Mouse (Mus musculus) gastrocnemius, postnatal 25 days (tissue): ENCODE measurements around the gene Kctd12. TPM values are rescaled to one million over a fixed set of nuclear protein-coding genes. Genes with fewer than 3 reads are reported as not detected.

ENCODE experiments used
- DNase-seq: peaks from one replicate; pipeline ENCODE4 v3.0.0; 2022
- microRNA-seq, 2 experiments: library from miRNA; unstranded; fragments of <30 nt; microRNA quantifications; one replicate each; pipeline ENCODE4 v1.2.0; 2021; ENCODE audit warnings: borderline replicate concordance in 2 of 2
- total RNA-seq, 2 experiments: library from RNA; stranded (reverse); gene quantifications; 1 replicate in 1 of 2; 2 replicates in 1 of 2; pipeline ENCODE4 v1.2.3; 2021

Gene Kctd12
- total RNA-seq, 2 experiments from 2014 or later = 7.6 to 11.4 TPM

- DNase-seq = no peak
Observed at GRCm38 (mm10) chr14:102965841-102966240, 16.6 kb downstream of the Kctd12 start.

GRCm38 (mm10) chr14:102962019-102962418 lies 20.4 kb downstream of the Kctd12 start:
- no peak for DNase-seq

GRCm38 (mm10) chr14:102953511-102953910 lies 28.9 kb downstream of the Kctd12 start:
- DNase-seq = no peak

- DNase-seq = no peak
Observed at GRCm38 (mm10) chr14:102951974-102952373, 30.5 kb downstream of the Kctd12 start.

GRCm38 (mm10) chr14:102947796-102948195 lies 34.6 kb downstream of the Kctd12 start:
- DNase-seq = no peak

GRCm38 (mm10) chr14:102942222-102942843 lies 40.1 kb downstream of the Kctd12 start:
- DNase-seq = no peak

GRCm38 (mm10) chr14:102934878-102935277 lies 47.6 kb downstream of the Kctd12 start:
- DNase-seq = no peak

- DNase-seq = no peak
Observed at GRCm38 (mm10) chr14:102930933-102931332, 51.5 kb downstream of the Kctd12 start.

GRCm38 (mm10) chr14:102929545-102929944 lies 52.9 kb downstream of the Kctd12 start:
- DNase-seq = no peak

GRCm38 (mm10) chr14:102927847-102928466 lies 54.5 kb downstream of the Kctd12 start:
- no peak for DNase-seq

Small RNA genes within 50 kb of the gene (microRNA-seq; reads per million reads assigned to microRNA genes)
- 0 to 0.79 reads per million in 2 experiments for gene Mir5130

Other genes starting within 250 kb of the Kctd12 start
- gene Acod1, start 64.3 kb upstream of the Kctd12 start, total RNA-seq = not detected
- 10 to 100 TPM in 1 of 2 experiments, 1 to 10 TPM in 1; 8.7 to 10.6 TPM for gene Cln5, start 87.6 kb upstream of the Kctd12 start, total RNA-seq
- gene Fbxl3, start 116.9 kb upstream of the Kctd12 start, total RNA-seq = 10 to 100 TPM; 38.3 to 40.6 TPM